39 mouse cellular contexts compared by ENCODE assay signal in genomic region chr5:100523331-100523730, GRCm38 (mm10). TPM values are rescaled to one million over a fixed set of nuclear protein-coding genes. Genes with fewer than 3 reads are reported as not detected.
"Had no signal": no experiment of that assay in that cellular context is flagged by ENCODE, and none has a peak within 500 bp of the region (broad histone marks: within the 10 kb centered on the region; RNA-seq: fewer than 3 reads in every experiment).

No protein-coding gene starts in this region.

- H3K27ac ChIP-seq: heart, embryonic 10.5 days; heart, embryonic 13.5 days; heart, embryonic 15.5 days; hindbrain, embryonic 10.5 days; hindbrain, embryonic 12.5 days; hindbrain, embryonic 13.5 days; hindbrain, embryonic 14.5 days; hindbrain, embryonic 15.5 days; hindbrain, postnatal 0 days; intestine, embryonic 15.5 days; kidney, embryonic 15.5 days; kidney, postnatal 0 days; layer of hippocampus, adult 2 months; left cerebral cortex, adult 2 months had no signal

- H3K9ac ChIP-seq: heart, embryonic 13.5 days; heart, embryonic 15.5 days; hindbrain, embryonic 12.5 days; hindbrain, embryonic 13.5 days; hindbrain, embryonic 14.5 days; hindbrain, embryonic 15.5 days; intestine, embryonic 15.5 days; kidney, embryonic 15.5 days had no signal

- ATAC-seq: hindbrain, embryonic 16.5 days; hindbrain, postnatal 0 days; inflammation-experienced regulatory T-cells, adult 6 months; intestine, embryonic 15.5 days; intestine, embryonic 16.5 days; intestine, postnatal 0 days had no signal

- H3K4me2 ChIP-seq: heart, embryonic 13.5 days; heart, embryonic 15.5 days; hindbrain, embryonic 12.5 days; hindbrain, embryonic 13.5 days; hindbrain, embryonic 14.5 days; hindbrain, embryonic 15.5 days; intestine, embryonic 15.5 days; kidney, embryonic 15.5 days had no signal

- DNase-seq: heart, postnatal 10 days; heart, postnatal 14 days; heart, postnatal 36 days; heart, postnatal 4 days; kidney, adult 11 months; kidney, adult 18-20 months; kidney, adult 2 months; kidney, adult 8-10 months; kidney, adult 9 months; kidney, postnatal 10 days; kidney, postnatal 14 days; kidney, postnatal 25 days; kidney, postnatal 36 days; kidney, postnatal 4 days; layer of hippocampus, adult 9-11 months; layer of hippocampus, postnatal 36 days had no signal

- H3K4me3 ChIP-seq: heart, embryonic 10.5 days; heart, embryonic 13.5 days; heart, embryonic 15.5 days; hindbrain, embryonic 10.5 days; hindbrain, embryonic 12.5 days; hindbrain, embryonic 13.5 days; hindbrain, embryonic 15.5 days; intestine, embryonic 15.5 days; kidney, embryonic 15.5 days; layer of hippocampus, adult 2 months; left cerebral cortex, adult 2 months had no signal

- H3K9me3 ChIP-seq: heart, embryonic 10.5 days; heart, embryonic 13.5 days; heart, embryonic 15.5 days; hindbrain, embryonic 10.5 days; hindbrain, embryonic 12.5 days; hindbrain, embryonic 13.5 days; hindbrain, embryonic 15.5 days; intestine, embryonic 15.5 days; kidney, embryonic 15.5 days had no signal

- H3K27me3 ChIP-seq: heart, embryonic 13.5 days; heart, embryonic 15.5 days; hindbrain, embryonic 12.5 days; hindbrain, embryonic 13.5 days; hindbrain, embryonic 15.5 days; intestine, embryonic 15.5 days; kidney, embryonic 15.5 days had no signal

- H3K36me3 ChIP-seq: hindbrain, embryonic 15.5 days; intestine, embryonic 15.5 days had no signal

RNA-seq across cellular contexts. Expression of gene Plac8, which starts 48.7 kb away (rescaled TPM):
- total RNA-seq: layer of hippocampus, adult 18-20 months; layer of hippocampus, adult 2 months; layer of hippocampus, adult 8-10 months; layer of hippocampus, postnatal 10 days; layer of hippocampus, postnatal 14 days; layer of hippocampus, postnatal 25 days; layer of hippocampus, postnatal 36 days; left cerebral cortex, adult 2 months had no signal
